ENCODE assay signal across 18 mouse cellular contexts in the genomic region with DNA sequence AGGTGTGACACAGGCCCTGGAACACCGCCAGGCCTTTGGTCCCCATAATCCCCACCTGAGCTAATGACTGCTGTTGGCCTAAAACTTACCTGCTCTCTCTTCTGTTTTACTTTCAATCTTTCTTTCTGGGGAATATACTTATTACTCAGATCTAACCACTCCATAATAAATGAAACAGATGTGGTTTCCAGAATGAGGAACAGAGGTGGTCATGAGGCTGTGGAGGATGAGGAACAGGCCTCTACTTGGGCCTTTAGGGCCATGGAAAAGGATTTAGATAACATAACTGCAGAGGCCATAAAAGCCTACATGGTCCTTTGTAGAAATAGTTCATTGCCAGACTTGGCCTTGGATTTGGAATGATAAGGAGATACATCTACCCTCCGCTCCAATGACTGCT.
"Had no signal": no experiment of that assay in that cellular context is flagged by ENCODE, and none has a peak within 500 bp of the region (broad histone marks: within the 10 kb centered on the region; RNA-seq: fewer than 3 reads in every experiment).

No protein-coding gene starts in this region.

- ATAC-seq: intestine, postnatal 0 days; liver, embryonic 12.5 days; midbrain, embryonic 13.5 days had no signal

- H3K4me2 ChIP-seq: limb, embryonic 12.5 days; limb, embryonic 15.5 days; liver, embryonic 12.5 days; liver, embryonic 15.5 days; midbrain, embryonic 13.5 days; stomach, embryonic 15.5 days had no signal

- H3K36me3 ChIP-seq: limb, embryonic 12.5 days; limb, embryonic 15.5 days; liver, embryonic 12.5 days; liver, embryonic 15.5 days; midbrain, embryonic 10.5 days; midbrain, embryonic 13.5 days; stomach, embryonic 15.5 days had no signal

- H3K27ac ChIP-seq: kidney, postnatal 0 days; limb, embryonic 12.5 days; limb, embryonic 15.5 days; liver, embryonic 12.5 days; liver, embryonic 15.5 days; midbrain, embryonic 10.5 days; midbrain, embryonic 13.5 days; stomach, embryonic 15.5 days had no signal

- H3K9ac ChIP-seq: limb, embryonic 12.5 days; limb, embryonic 15.5 days; liver, embryonic 12.5 days; liver, embryonic 15.5 days; midbrain, embryonic 13.5 days; stomach, embryonic 15.5 days had no signal

- H3K4me1 ChIP-seq: limb, embryonic 12.5 days; limb, embryonic 15.5 days; liver, embryonic 12.5 days; liver, embryonic 15.5 days; midbrain, embryonic 10.5 days; midbrain, embryonic 13.5 days; stomach, embryonic 15.5 days had no signal

- H3K27me3 ChIP-seq: limb, embryonic 12.5 days; limb, embryonic 15.5 days; liver, embryonic 12.5 days; liver, embryonic 15.5 days; megakaryocyte, embryonic 14.5 days; midbrain, embryonic 13.5 days; stomach, embryonic 15.5 days had no signal

- H3K4me3 ChIP-seq: limb, embryonic 12.5 days; limb, embryonic 15.5 days; liver, embryonic 12.5 days; liver, embryonic 15.5 days; megakaryocyte, embryonic 14.5 days; midbrain, embryonic 10.5 days; midbrain, embryonic 13.5 days; stomach, embryonic 15.5 days had no signal

- H3K9me3 ChIP-seq: limb, embryonic 12.5 days; limb, embryonic 15.5 days; liver, embryonic 12.5 days; liver, embryonic 15.5 days; midbrain, embryonic 10.5 days; midbrain, embryonic 13.5 days; stomach, embryonic 15.5 days had no signal

- DNase-seq: kidney, adult 2 months; kidney, postnatal 25 days; left cerebral cortex, postnatal 4 days; lung, adult 2 months; lung, postnatal 14 days; lung, postnatal 4 days; right cerebral cortex, postnatal 4 days; thymus, postnatal 25 days had no signal
